Comparison of ENCODE assay signal across 40 mouse cellular contexts in genomic region chr9:35541941-35542340, GRCm38 (mm10). TPM values are rescaled to one million over a fixed set of nuclear protein-coding genes. Genes with fewer than 3 reads are reported as not detected.
"Had no signal": no experiment of that assay in that cellular context is flagged by ENCODE, and none has a peak within 500 bp of the region (broad histone marks: within the 10 kb centered on the region; RNA-seq: fewer than 3 reads in every experiment).

No protein-coding gene starts in this region.

- H3K4me1 ChIP-seq: hindbrain, embryonic 13.5 days; hindbrain, embryonic 15.5 days had no signal

- H3K27me3 ChIP-seq: heart, embryonic 13.5 days; heart, embryonic 15.5 days; hindbrain, embryonic 15.5 days; intestine, embryonic 15.5 days; kidney, embryonic 15.5 days had no signal

- H3K9ac ChIP-seq: heart, embryonic 12.5 days; heart, embryonic 13.5 days; heart, embryonic 15.5 days; hindbrain, embryonic 12.5 days; hindbrain, embryonic 13.5 days; hindbrain, embryonic 14.5 days; hindbrain, embryonic 15.5 days; intestine, embryonic 15.5 days; kidney, embryonic 15.5 days had no signal

- H3K9me3 ChIP-seq: heart, embryonic 12.5 days; heart, embryonic 13.5 days; heart, embryonic 15.5 days; hindbrain, embryonic 10.5 days; hindbrain, embryonic 12.5 days; hindbrain, embryonic 13.5 days; hindbrain, embryonic 15.5 days; intestine, embryonic 15.5 days; kidney, embryonic 15.5 days had no signal

- H3K27ac ChIP-seq: heart, embryonic 13.5 days; heart, embryonic 15.5 days; hindbrain, embryonic 10.5 days; hindbrain, embryonic 12.5 days; hindbrain, embryonic 13.5 days; hindbrain, embryonic 14.5 days; hindbrain, embryonic 15.5 days; hindbrain, postnatal 0 days; intestine, embryonic 15.5 days; kidney, embryonic 15.5 days; kidney, postnatal 0 days; layer of hippocampus, adult 2 months had no signal

- H3K36me3 ChIP-seq: heart, embryonic 12.5 days; heart, embryonic 13.5 days; heart, embryonic 15.5 days; intestine, embryonic 15.5 days; kidney, embryonic 15.5 days had no signal

- H3K4me3 ChIP-seq: heart, embryonic 12.5 days; heart, embryonic 13.5 days; heart, embryonic 15.5 days; hindbrain, embryonic 10.5 days; hindbrain, embryonic 12.5 days; hindbrain, embryonic 13.5 days; hindbrain, embryonic 15.5 days; intestine, embryonic 15.5 days; kidney, embryonic 15.5 days; layer of hippocampus, adult 2 months had no signal

RNA-seq across cellular contexts. Expression of gene Ddx25, which starts 16.4 kb away (rescaled TPM):
- total RNA-seq: heart, postnatal 14 days; heart, postnatal 25 days; heart, postnatal 36 days; hematopoietic stem cell, adult 5-6 weeks had no signal

RNA-seq across cellular contexts. Expression of gene Gm1113, which starts 23.9 kb away (rescaled TPM):
- total RNA-seq: heart, postnatal 10 days; heart, postnatal 14 days; heart, postnatal 25 days; heart, postnatal 36 days; heart, postnatal 4 days; hematopoietic stem cell, adult 5-6 weeks; hindbrain, postnatal 0 days; layer of hippocampus, adult 18-20 months; layer of hippocampus, adult 2 months; layer of hippocampus, adult 8-10 months; layer of hippocampus, postnatal 10 days; layer of hippocampus, postnatal 14 days; layer of hippocampus, postnatal 25 days; layer of hippocampus, postnatal 36 days; left cerebral cortex, adult 18-20 months had no signal
- polyA plus RNA-seq: heart, embryonic 11.5 days; heart, embryonic 12.5 days; heart, embryonic 13.5 days; heart, embryonic 14.5 days; heart, embryonic 15.5 days; heart, embryonic 16.5 days; heart, postnatal 0 days; hindbrain, embryonic 10.5 days; hindbrain, embryonic 11.5 days; hindbrain, embryonic 12.5 days; hindbrain, embryonic 13.5 days; hindbrain, embryonic 14.5 days; hindbrain, embryonic 15.5 days; hindbrain, embryonic 16.5 days; hindbrain, postnatal 0 days; inflammation-experienced regulatory T-cells, adult 6 months; intestine, embryonic 14.5 days; intestine, embryonic 15.5 days; intestine, embryonic 16.5 days; intestine, postnatal 0 days; kidney, adult 2 months; kidney, embryonic 14.5 days; kidney, embryonic 15.5 days; kidney, embryonic 16.5 days; kidney, postnatal 0 days; large intestine, adult 2 months had no signal

RNA-seq across cellular contexts. Expression of gene Pate2, which starts 28.1 kb away (rescaled TPM):
- total RNA-seq: heart, postnatal 14 days; heart, postnatal 25 days; heart, postnatal 36 days; hematopoietic stem cell, adult 5-6 weeks had no signal
- polyA plus RNA-seq: inflammation-experienced regulatory T-cells, adult 6 months; large intestine, adult 2 months had no signal
